Mouse (Mus musculus): ENCODE data around the gene Tmem237. TPM values are rescaled to one million over a fixed set of nuclear protein-coding genes. Genes with fewer than 3 reads are reported as not detected.

Tmem237 gene
- 2.9 and 3.6 TPM in 2 replicates for total RNA-seq (2023)

GRCm38 (mm10) chr1:59119720-59120457 lies at the start of gene Tmem237:
Gene Tmem237 (minus strand): TSS chr1:59120408.

GRCm38 (mm10) chr1:59163030-59163461 lies 42.8 kb upstream of the Tmem237 start, which contains the start of gene Mpp4:
Gene Mpp4 (minus strand): TSS chr1:59163389.

GRCm38 (mm10) chr1:59094705-59095104 lies 25.5 kb downstream of the Tmem237 start, which contains the start of gene C2cd6:
Gene C2cd6 (minus strand): TSS chr1:59094900.

Other genes starting within 250 kb of the Tmem237 start
- gene Trak2, start 147.0 kb downstream of the Tmem237 start, total RNA-seq (2023), result 59.2 and 72.7 TPM in 2 replicates
- 10.1 and 11.7 TPM in 2 replicates for gene Stradb, start 146.9 kb downstream of the Tmem237 start, total RNA-seq (2023)
- gene C2cd6, start 25.5 kb downstream of the Tmem237 start, total RNA-seq (2023), result not detected in 2 replicates
- 0.32 TPM in 1 of 2 replicates, not detected in the other for gene Mpp4, start 43.0 kb upstream of the Tmem237 start, total RNA-seq (2023)
- gene Als2, start 116.8 kb upstream of the Tmem237 start, total RNA-seq (2023), result 5.7 and 10.2 TPM in 2 replicates
- not detected in 2 replicates for gene Cdk15, start 136.5 kb upstream of the Tmem237 start, total RNA-seq (2023)

Data from neutrophil, adult 65 days (primary cell).